Mouse (Mus musculus) embryonic fibroblast, embryonic 13.5 days (primary cell): Measurements from ENCODE around the gene Smco2. TPM values are rescaled to one million over a fixed set of nuclear protein-coding genes. Genes with fewer than 3 reads are reported as not detected.

Source experiments
- H3K27ac ChIP-seq: 2 replicates; pipeline ENCODE4 v1.5.1; 2012; ENCODE audit warnings: low read length, control low read depth, inconsistent platforms; ENCODE audit not compliant: insufficient read depth
- H3K4me1 ChIP-seq: 2 replicates; pipeline ENCODE4 v1.6.1; 2011; ENCODE audit warnings: low read length; ENCODE audit not compliant: control insufficient read depth, insufficient read depth
- H3K4me3 ChIP-seq: 2 replicates; pipeline ENCODE4 v1.5.1; 2011; ENCODE audit warnings: mild to moderate bottlenecking, control low read depth, low read length; ENCODE audit not compliant: insufficient read depth
- CTCF ChIP-seq: IDR thresholded peaks from 2 replicates; pipeline ENCODE4 v1.5.1; 2011; ENCODE audit warnings: mild to moderate bottlenecking, control low read depth, low read length, moderate library complexity, borderline replicate concordance; ENCODE audit not compliant: insufficient read depth
- POLR2A ChIP-seq: IDR thresholded peaks from 2 replicates; pipeline ENCODE4 v1.6.1; 2011; ENCODE audit warnings: low read depth, mild to moderate bottlenecking, control low read depth, low read length, moderate library complexity
- polyA plus RNA-seq: library from polyadenylated mRNA; stranded (reverse); fragments of >200 nt; gene quantifications from 2 replicates; pipeline ENCODE4 v1.2.4, GENCODE M21; 2011; ENCODE audit warnings: low read depth; ENCODE audit not compliant: missing spikeins, insufficient read length

The Smco2 gene
- polyA plus RNA-seq, 1 experiment: not detected

- Histone ChIP-seq H3K27ac (peak overlapping the region; percentile 100), H3K4me3 (no peak overlapping the region), H3K4me1 (peaks cover 36% of the 10 kb centered on the region)
- no peak for TF ChIP-seq CTCF
- no peak for TF ChIP-seq POLR2A
Observed at GRCm38 (mm10) chr6:146907795-146908190, 57.9 kb downstream of the Smco2 start.

- Histone ChIP-seq H3K27ac (peak overlapping the region; percentile 100), H3K4me3 (no peak overlapping the region), H3K4me1 (peaks cover 43% of the 10 kb centered on the region)
- no peak for TF ChIP-seq CTCF
- TF ChIP-seq POLR2A: no peak
Observed at GRCm38 (mm10) chr6:146908801-146909200, 58.9 kb downstream of the Smco2 start.

GRCm38 (mm10) chr6:146909725-146910489 is 60.0 kb downstream of the Smco2 start:
- Histone ChIP-seq H3K4me1 (peaks cover 44% of the 10 kb centered on the region), H3K4me3 (no peak overlapping the region), H3K27ac (peak overlapping the region; percentile 100)
- TF ChIP-seq POLR2A: no peak
- TF ChIP-seq CTCF: no peak

- H3K27ac ChIP-seq: peak overlapping the region; percentile 100
- H3K4me3 ChIP-seq: no peak overlapping the region
- peaks cover 43% of the 10 kb centered on the region for H3K4me1 ChIP-seq
- TF ChIP-seq CTCF: no peak
- no peak for TF ChIP-seq POLR2A
Observed at GRCm38 (mm10) chr6:146910801-146911200, 60.9 kb downstream of the Smco2 start.

- H3K4me1 ChIP-seq: peaks cover 33% of the 10 kb centered on the region
- peak overlapping the region; percentile 85 for H3K27ac ChIP-seq
- no peak for TF ChIP-seq CTCF
- TF ChIP-seq POLR2A: no peak
- no peak overlapping the region for H3K4me3 ChIP-seq
Observed at GRCm38 (mm10) chr6:146912835-146913488, 63.1 kb downstream of the Smco2 start.

GRCm38 (mm10) chr6:146913489-146914198 is 63.7 kb downstream of the Smco2 start:
- peaks cover 30% of the 10 kb centered on the region for H3K4me1 ChIP-seq
- TF ChIP-seq POLR2A (no peak), CTCF (no peak)
- H3K27ac ChIP-seq: peak overlapping the region; percentile 85
- H3K4me3 ChIP-seq: no peak overlapping the region

- no peak overlapping the region for H3K4me3 ChIP-seq
- H3K27ac ChIP-seq: peak overlapping the region; percentile 51; the same call in 1 of the 2 replicates
- peaks cover 24% of the 10 kb centered on the region for H3K4me1 ChIP-seq
- TF ChIP-seq CTCF: no peak
- no peak for TF ChIP-seq POLR2A
Observed at GRCm38 (mm10) chr6:146915808-146916207, 65.9 kb downstream of the Smco2 start.

GRCm38 (mm10) chr6:146917396-146917795 is 67.5 kb downstream of the Smco2 start:
- H3K4me3 ChIP-seq: no peak overlapping the region
- no peak for TF ChIP-seq POLR2A
- no peak for TF ChIP-seq CTCF
- H3K27ac ChIP-seq: no peak overlapping the region
- peaks cover 13% of the 10 kb centered on the region for H3K4me1 ChIP-seq

GRCm38 (mm10) chr6:146918341-146918740 is 68.4 kb downstream of the Smco2 start:
- TF ChIP-seq CTCF (no peak), POLR2A (no peak)
- no peak overlapping the region for H3K27ac ChIP-seq
- H3K4me1 ChIP-seq: peaks cover 7% of the 10 kb centered on the region

More at GRCm38 (mm10) chr6:146918341-146918740, 68.4 kb downstream of the Smco2 start:
- H3K4me3 ChIP-seq: no peak overlapping the region

Other genes starting within 250 kb of the Smco2 start
- 74.6 and 82.0 TPM in 2 replicates for gene Med21, start 207.6 kb upstream of the Smco2 start, polyA plus RNA-seq
- 50.5 and 61.6 TPM in 2 replicates for gene Tm7sf3, start 207.3 kb upstream of the Smco2 start, polyA plus RNA-seq
- gene Stk38l, start 125.1 kb upstream of the Smco2 start, polyA plus RNA-seq: 24.3 and 25.7 TPM in 2 replicates
- 13.7 and 14.5 TPM in 2 replicates for gene Arntl2, start 54.0 kb upstream of the Smco2 start, polyA plus RNA-seq
- gene Ppfibp1, start 38.4 kb downstream of the Smco2 start, polyA plus RNA-seq: 196 and 246 TPM in 2 replicates
- not detected in 2 replicates for gene 1700034J05Rik, start 104.3 kb downstream of the Smco2 start, polyA plus RNA-seq
- 1.5 and 2.1 TPM in 2 replicates for gene Rep15, start 182.5 kb downstream of the Smco2 start, polyA plus RNA-seq
- 37.2 and 40.3 TPM in 2 replicates for gene Mrps35, start 192.7 kb downstream of the Smco2 start, polyA plus RNA-seq
- not detected in 2 replicates for gene Mansc4, start 236.9 kb downstream of the Smco2 start, polyA plus RNA-seq
- 16.3 and 17.8 TPM in 2 replicates for gene Klhl42, start 241.3 kb downstream of the Smco2 start, polyA plus RNA-seq